Mouse (Mus musculus) adrenal gland, adult 8-10 months (tissue): Measurements from ENCODE around the gene Gm20431. TPM values are rescaled to one million over a fixed set of nuclear protein-coding genes. Genes with fewer than 3 reads are reported as not detected.
"Not testable (repeated sequence)": the region's sequence is repeated elsewhere in the genome, so short reads cannot be mapped to it uniquely, and the experiment has no call there.

ENCODE experiments used
- DNase-seq: peaks from one replicate; pipeline ENCODE4 v3.0.0; 2022
- total RNA-seq, 4 experiments: library from RNA; stranded (reverse); gene quantifications; 2 replicates each; pipeline ENCODE4 v1.2.4; 2022

Gm20431 gene
- total RNA-seq, 4 experiments from 2014 or later = 19.9 to 23.9 (median 22.1) TPM

DNA sequence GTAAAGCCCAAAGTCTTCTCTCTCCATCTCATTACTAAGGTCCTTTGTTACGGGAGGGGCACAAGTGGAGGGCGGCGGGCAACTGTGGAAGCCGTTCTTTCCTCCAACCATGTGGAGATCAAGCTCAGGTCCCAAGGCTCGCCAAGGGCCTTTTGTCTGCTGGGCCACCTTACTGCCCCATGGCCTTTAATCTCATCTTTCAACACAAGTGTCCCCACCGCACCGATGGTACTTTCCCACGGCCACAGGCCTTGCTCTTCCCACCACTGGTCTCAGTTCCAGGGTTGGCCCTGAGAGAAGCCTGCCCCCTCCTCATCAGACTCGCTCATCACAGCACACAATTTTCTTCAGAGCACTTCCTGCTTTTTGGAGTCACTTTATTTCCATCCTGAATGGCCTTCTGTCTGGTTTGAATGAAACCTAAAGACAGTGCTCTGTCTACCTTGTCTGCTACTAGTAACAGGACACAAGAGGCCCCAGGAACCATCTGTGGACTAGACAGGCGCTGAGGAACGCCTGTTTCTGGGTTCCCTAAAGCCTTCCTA lies 31.6 kb downstream of the Gm20431 start:
- no peak for DNase-seq

- DNase-seq = no peak
Measured at GRCm38 (mm10) chr2:167628872-167629271, 32.4 kb downstream of the Gm20431 start.

DNA sequence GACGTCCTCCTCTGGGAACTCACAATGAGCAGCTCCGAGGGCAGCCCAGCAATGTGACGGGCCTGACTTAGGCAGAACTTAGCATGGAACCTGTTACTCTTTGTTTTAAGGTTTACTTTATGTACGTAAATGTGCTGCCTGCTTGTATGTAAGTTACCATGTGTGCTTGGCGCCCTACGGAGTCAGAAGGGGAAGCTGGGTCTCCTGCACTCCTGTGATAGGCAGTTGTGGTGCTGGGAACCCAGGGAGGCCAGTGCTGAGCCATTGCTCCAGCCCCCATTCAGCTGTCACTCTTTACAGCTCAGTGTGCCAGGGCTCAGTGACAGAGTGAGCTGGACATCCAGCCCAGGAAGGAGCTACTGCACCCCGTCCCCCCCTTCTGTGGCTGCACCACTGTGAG lies 34.3 kb downstream of the Gm20431 start:
- no peak for DNase-seq

DNA sequence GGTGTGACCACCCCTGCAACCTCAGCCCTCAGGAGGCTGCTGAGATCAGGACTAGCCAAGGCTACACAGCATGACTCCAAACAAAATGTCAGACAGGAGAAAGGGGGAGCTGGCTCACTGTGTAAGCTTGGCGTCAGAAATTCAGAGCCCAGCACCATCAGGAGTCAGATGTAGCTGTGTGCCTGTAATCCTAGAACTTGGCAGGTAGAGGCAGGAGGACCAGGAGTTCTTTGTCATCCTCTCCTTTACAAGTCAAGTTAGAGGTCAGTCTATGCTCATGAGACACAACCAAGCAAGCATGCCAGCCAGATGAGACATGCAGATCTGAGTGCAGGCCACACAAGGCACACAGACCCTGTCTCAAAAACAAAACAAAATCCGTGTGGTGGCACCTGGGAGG lies 35.6 kb downstream of the Gm20431 start:
- no peak for DNase-seq

DNA sequence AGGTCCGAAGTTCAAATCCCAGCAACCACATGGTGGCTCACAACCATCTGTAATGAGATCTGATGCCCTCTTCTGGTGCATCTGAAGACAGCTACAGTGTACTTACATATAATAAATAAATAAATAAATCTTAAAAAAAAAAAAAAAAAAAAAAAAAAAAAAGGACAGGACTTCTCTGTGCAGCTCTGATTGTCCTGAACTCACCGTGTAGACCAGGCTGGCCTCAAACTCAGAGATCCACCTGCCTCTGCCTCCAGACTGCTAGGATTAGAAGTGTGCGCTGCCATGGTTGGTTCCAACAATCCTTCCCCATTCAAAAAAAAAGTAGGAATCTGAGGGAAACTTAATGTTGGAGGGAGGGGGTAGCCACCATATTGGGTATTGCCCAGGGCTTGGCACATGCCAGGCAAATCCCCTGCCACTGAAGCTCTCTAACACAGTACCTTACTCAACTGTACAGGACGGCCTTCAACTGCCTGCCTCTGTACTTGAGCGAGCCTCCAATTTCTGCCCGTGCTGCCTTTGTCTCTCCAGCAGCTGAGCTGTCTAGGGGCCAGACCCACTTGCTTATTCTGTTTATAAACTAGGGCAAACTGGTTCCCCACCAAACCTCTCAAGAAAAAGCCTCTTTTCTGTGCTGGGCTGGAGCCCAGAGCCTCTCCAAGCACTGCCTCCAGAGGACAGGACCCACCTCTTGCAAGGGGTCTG lies 36.8 kb downstream of the Gm20431 start:
- no peak for DNase-seq

GRCm38 (mm10) chr2:167622965-167623364 lies 38.3 kb downstream of the Gm20431 start:
- no peak for DNase-seq

GRCm38 (mm10) chr2:167622352-167622751 lies 38.9 kb downstream of the Gm20431 start:
- no peak for DNase-seq

DNA sequence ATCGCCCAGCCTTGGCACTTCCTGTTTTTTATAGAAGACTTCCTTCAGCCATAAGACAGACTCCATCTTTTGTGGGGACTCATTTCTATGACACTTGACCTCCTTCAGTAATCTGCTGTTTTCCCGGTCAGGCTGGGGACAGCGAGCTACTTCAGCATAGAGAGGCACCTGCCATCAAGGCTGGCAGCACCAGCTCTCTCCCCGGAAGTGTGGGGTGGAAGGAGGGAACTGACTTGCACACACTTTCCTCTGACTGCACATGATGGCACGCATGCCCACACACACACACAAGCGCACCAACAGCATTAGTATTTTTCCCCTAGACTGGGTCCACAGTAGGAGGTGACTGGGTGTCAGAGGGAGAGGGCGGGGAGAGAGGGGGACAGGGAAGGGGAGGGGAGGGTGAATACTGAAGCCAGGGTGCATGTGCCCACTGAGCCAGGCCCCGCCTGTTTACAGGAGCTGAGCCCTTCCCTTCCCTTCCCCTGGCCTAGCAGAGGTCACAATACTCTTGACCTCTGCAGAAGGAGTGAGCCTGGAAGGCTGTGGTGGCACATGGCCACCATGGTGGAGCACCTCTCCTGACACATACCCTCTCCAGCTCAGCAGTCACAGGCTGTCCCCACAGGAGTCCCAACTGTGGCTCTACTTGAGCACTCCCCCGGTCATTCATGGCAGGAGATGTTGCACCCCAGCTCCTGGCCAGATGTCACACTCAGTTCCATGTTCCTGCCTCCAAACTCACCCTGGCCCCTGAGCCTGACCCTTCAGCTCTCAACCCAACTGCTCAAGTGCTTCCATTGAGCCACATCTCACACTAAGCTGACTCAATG lies 39.8 kb downstream of the Gm20431 start:
- no peak for DNase-seq

DNA sequence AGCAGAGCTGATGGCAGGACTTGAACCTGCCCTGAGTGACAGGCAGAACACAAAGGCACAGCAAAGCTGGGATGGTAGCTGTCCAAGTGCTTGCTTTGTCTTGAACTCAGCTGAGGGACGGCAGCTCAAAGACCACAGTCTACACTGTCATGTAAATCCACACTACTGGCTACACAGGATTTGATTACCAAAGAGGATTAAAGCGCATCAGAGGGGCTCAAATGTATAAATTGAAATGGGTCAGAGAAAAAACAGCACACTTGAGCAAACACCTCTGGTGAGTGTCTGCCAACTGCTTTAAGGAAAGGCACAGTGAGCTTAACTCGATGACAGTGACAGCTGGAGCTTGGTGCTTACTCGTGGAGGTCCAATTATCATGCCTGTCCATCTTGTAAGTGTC lies 43.8 kb downstream of the Gm20431 start:
- DNase-seq = no peak

DNA sequence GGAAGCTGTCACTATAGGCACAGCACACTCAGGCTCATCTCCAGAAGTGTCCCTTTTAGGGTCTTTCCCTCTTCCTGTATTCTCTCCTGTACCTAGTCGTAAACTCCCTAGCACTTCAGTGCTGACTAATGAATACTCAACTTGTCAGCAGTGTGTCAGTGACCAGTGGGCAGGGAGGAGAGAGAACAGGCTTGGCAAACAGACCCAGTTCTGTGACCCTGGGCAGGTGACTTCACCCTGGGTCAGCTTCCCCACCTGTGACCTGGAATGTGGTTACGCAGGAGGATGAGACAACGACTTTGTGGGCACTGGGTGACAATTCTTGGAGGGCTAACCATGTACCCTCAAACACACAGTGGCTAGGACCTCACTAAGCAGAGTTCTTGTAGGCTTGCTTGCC lies 44.3 kb downstream of the Gm20431 start:
- no peak for DNase-seq

- not testable (repeated sequence) for DNase-seq
Measured at GRCm38 (mm10) chr2:167613335-167613734, 48.0 kb downstream of the Gm20431 start.

DNA sequence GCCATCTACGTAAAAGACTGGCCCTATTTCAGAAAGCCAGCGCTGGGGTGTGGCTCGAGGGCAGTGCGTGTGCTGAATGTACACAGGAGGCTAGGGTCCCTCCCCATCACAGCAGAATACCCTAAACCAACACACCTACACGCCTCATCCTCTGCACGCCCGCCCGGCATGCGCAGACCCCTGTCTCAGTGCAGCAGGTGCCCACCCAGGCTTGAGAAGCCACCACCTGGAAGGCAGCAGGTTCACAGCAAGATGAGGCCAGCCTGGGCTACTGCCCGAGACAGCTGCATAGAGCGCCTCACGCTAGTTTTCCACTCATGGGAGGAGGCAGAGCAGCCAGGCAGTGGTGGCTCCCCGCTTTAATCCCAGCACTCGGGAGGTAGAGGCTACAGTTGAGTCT lies 49.2 kb downstream of the Gm20431 start:
- no peak for DNase-seq

- no peak for DNase-seq
Measured at GRCm38 (mm10) chr2:167611287-167611686, 50.0 kb downstream of the Gm20431 start.

- no peak for DNase-seq
Measured at GRCm38 (mm10) chr2:167606745-167607123, 54.6 kb downstream of the Gm20431 start.

DNA sequence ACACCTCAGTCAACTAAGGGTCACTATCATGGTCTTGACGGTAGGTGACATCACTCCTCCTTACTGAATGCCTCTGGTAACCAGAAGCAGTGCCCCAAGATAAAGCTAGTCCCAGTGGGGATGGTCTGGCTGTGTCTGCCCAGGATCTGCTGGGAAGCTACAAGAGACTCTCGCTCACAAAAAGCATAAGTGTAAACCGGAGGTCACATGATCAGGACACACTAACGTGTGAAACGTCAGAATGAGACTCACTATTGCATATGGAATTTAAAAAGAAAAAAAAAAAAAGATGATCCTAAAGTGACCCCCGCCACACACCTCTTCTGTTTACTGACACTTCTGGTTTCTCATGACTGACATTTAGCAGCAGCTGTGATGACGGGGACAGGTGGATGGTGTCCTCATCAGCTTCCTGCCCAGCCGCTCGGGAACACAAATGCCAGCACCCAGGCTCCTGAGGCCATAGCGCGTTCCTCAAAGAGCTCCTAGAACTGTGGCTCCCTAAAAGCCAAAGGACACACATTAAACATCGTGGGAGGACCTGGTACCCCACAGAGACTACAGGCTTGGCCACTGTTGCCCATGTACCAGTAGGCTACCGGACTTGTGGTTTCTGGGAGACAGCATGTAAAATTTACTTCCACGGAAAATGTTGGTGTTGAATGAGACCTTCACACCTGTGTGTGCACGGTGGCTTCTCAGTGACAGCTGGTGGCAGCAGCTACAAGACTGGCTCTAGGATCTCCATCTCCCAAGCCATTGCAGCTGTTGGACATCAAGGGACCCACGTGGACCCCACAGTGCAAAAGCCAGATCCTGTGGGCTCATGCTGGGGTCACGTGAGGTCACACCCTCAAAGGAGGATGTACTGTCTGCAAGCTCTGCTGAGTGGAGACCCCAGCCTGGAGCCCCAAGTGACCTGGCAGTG lies 55.2 kb downstream of the Gm20431 start:
- no peak for DNase-seq

DNA sequence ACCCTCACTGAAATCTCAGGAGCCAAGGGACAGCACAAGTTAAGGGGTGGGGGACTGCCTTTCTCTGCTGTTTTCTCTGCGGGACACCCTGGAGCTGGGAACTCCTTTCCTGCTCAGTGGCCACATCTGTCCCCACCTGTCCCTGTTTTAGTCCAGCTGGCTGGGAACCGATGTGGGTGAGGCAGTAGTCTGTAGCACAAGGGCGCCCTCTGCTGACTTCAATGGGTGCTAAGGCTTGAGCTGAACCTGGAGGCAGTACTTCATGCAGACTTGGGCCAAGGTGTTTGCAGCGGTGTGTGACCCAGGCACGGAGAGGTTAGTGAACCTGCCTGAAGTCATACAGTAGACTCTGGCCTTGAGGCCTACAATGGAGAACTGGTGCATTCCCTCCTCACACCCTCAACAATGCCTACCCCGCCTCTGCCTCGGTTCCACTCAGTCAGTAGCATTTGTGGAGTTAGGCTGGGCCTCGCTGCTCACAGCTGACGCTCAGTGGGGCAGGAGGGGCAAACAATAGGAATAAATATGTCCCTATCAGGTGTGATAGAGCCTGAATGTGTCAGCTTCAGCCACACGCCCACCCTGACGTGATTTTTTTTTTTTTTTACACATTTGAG lies 56.0 kb downstream of the Gm20431 start:
- DNase-seq = peak; percentile 77

DNA sequence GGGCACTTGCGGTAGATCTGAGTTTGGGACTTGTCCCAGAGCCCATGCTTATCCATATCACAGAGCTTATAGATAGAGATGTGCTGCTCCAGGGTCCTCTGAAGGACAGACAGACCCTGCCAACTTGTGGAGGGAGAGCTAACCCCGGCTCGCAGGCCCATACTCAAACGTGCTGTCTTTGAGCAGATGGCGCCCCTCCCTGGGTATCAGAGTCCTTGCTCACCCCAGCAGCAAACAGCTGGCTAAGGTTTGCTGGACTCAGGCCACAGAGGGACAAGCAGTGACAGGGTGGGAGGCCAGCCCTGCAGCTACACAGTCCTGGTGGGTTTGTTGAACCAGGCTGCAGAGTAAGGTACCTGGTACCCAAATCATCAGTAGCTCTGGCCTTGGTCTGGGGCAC lies 58.3 kb downstream of the Gm20431 start:
- no peak for DNase-seq

- DNase-seq = no peak
Measured at GRCm38 (mm10) chr2:167602364-167602763, 58.9 kb downstream of the Gm20431 start.

- no peak for DNase-seq
Measured at GRCm38 (mm10) chr2:167600481-167600995, 60.8 kb downstream of the Gm20431 start.

- DNase-seq = no peak
Measured at GRCm38 (mm10) chr2:167599917-167600316, 61.4 kb downstream of the Gm20431 start.

DNA sequence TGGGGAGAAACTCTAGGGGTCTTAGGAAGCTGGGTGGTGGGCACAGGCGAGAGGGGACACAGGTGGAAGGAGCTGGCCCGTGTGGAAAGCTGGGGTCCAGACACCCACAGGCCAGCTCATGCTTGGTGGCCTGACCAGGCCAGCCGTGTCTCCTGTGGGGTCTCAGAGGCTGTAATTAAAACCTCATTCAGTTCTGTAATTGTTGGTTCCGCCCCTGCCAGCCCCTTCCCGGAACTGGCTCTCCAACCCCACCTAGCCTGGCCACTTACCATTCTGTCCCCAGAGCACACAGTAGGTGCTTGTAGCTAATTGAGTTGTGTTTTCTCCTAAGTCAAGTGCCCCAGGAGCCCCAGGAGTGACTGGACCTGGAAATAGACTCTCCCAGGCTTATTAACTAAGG lies 62.1 kb downstream of the Gm20431 start:
- DNase-seq = no peak
